Mouse (Mus musculus): Measurements from ENCODE around the gene Naif1. TPM values are rescaled to one million over a fixed set of nuclear protein-coding genes. Genes with fewer than 3 reads are reported as not detected.
"Not testable (repeated sequence)": the region's sequence is repeated elsewhere in the genome, so short reads cannot be mapped to it uniquely, and the experiment has no call there.

The Naif1 gene
- polyA plus RNA-seq, 1 experiment: 0.26 TPM

- TF ChIP-seq TAL1 (IDR thresholded peaks at IDR 0.05; ENCODE audit: low read length): no peak
- TF ChIP-seq GATA1 (IDR thresholded peaks at IDR 0.05; ENCODE audit: low read length): no peak
- Histone ChIP-seq H3K9me3 (ENCODE audit: control insufficient read depth, low read length) (peaks cover 3% of the 10 kb centered on the region; the same call in 1 of the 2 replicates), H3K4me1 (ENCODE audit: control insufficient read depth) (no peaks in the 10 kb centered on the region), H3K27me3 (ENCODE audit: control insufficient read depth) (no peaks in the 10 kb centered on the region), H3K4me3 (replicated peaks) (no peak overlapping the region), H3K36me3 (ENCODE audit: control insufficient read depth) (no peaks in the 10 kb centered on the region)
Observed at GRCm38 (mm10) chr2:32471001-32471680, 20.9 kb downstream of the Naif1 start.

DNA sequence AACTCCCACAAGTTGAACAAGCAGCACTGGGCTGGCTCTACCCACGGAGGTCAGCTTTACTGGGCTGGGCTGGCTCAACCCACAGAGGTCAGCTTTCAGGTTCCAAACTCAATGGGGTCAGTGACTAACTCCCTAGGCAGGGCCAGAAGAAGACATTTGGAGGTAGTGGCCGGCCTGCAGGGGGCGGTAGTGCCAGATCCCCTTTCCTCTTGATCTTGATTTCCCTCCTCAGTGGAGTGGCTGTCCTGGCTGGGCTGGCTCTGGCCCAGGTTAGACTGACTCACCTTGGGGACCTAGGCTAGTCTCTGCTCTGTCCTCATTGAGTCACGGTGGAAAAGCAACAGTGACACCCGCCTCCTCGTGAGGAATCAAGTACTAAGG is 21.4 kb downstream of the Naif1 start:
- Histone ChIP-seq H3K9me3 (ENCODE audit: control insufficient read depth, low read length) (peaks cover 3% of the 10 kb centered on the region; the same call in 1 of the 2 replicates), H3K4me1 (ENCODE audit: control insufficient read depth) (no peaks in the 10 kb centered on the region), H3K27me3 (ENCODE audit: control insufficient read depth) (no peaks in the 10 kb centered on the region), H3K36me3 (ENCODE audit: control insufficient read depth) (no peaks in the 10 kb centered on the region), H3K4me3 (replicated peaks) (no peak overlapping the region)
- TF ChIP-seq TAL1 (IDR thresholded peaks at IDR 0.05; ENCODE audit: low read length) (no peak), GATA1 (IDR thresholded peaks at IDR 0.05; ENCODE audit: low read length) (no peak)

DNA sequence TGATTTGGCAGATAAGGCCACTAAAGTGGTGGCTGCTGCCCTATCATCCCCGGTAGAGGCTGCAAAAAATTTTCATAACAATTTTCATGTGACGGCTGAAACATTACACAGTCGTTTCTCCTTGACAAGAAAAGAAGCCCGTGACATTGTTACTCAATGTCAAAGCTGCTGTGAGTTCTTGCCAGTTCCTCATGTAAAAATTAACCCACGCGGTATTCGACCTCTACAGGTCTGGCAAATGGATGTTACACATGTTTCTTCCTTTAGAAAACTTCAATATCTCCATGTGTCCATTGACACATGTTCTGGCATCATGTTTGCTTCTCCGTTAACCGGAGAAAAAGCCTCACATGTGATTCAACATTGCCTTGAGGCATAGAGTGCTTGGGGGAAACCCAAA is 25.1 kb downstream of the Naif1 start:
- not testable (repeated sequence) for H3K4me1 ChIP-seq (ENCODE audit: control insufficient read depth); H3K9me3 ChIP-seq (ENCODE audit: control insufficient read depth, low read length); H3K4me3 ChIP-seq (replicated peaks); H3K36me3 ChIP-seq (ENCODE audit: control insufficient read depth); H3K27me3 ChIP-seq (ENCODE audit: control insufficient read depth)

DNA sequence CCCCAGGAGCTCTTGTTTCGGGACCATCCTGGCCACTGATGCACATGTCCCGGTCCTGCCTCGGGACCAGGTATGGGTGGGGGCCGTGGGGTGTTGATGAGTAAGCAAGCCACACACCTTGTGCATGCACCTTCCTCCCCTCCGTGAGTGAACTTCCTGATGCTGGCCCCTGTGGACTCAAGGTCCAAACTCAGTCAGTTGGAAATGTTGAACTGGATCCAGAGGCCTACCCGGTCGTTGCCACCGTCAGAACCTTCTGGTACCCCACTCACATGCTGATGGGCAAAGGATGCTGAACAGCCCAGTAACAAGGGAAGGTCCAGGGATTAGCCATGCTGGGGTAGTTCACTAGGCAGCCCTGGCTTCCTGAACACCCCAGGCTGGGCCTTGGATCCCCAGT is 32.1 kb downstream of the Naif1 start:
- Histone ChIP-seq H3K27me3 (ENCODE audit: control insufficient read depth) (no peaks in the 10 kb centered on the region), H3K36me3 (ENCODE audit: control insufficient read depth) (no peaks in the 10 kb centered on the region), H3K9me3 (ENCODE audit: control insufficient read depth, low read length) (no peaks in the 10 kb centered on the region), H3K4me1 (ENCODE audit: control insufficient read depth) (peaks cover 14% of the 10 kb centered on the region), H3K4me3 (replicated peaks) (no peak overlapping the region)
- no peak for TF ChIP-seq GATA1 (IDR thresholded peaks at IDR 0.05; ENCODE audit: low read length)
- TF ChIP-seq TAL1 (IDR thresholded peaks at IDR 0.05; ENCODE audit: low read length): no peak

- no peaks in the 10 kb centered on the region for H3K36me3 ChIP-seq (ENCODE audit: control insufficient read depth)
- peaks cover 16% of the 10 kb centered on the region for H3K4me1 ChIP-seq (ENCODE audit: control insufficient read depth)
- no peak overlapping the region for H3K4me3 ChIP-seq (replicated peaks)
- H3K9me3 ChIP-seq (ENCODE audit: control insufficient read depth, low read length): no peaks in the 10 kb centered on the region
- no peaks in the 10 kb centered on the region for H3K27me3 ChIP-seq (ENCODE audit: control insufficient read depth)
- TF ChIP-seq TAL1 (IDR thresholded peaks at IDR 0.05; ENCODE audit: low read length) (no peak), GATA1 (IDR thresholded peaks at IDR 0.05; ENCODE audit: low read length) (no peak)
Observed at GRCm38 (mm10) chr2:32483179-32483875, 33.1 kb downstream of the Naif1 start.

DNA sequence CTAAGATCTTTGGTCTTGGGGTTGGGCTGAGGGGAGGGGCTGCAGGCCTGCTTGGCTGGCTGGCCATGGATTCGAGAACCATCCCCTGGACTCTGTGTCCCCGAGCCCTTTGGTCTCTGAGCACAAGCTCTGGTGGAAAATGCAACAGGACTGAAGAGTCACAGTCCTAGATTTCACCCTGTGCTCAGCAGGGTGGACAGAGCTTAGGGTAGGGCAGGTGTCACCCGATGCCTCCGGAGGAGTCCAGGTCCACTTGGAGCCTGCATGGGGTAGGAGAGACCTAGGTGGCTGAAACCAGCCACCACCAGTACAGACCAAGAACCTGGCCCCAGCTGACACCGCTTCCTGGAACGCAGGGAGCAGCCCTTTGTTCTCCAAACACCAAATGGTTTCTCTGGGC is 34.7 kb downstream of the Naif1 start:
- Histone ChIP-seq H3K27me3 (ENCODE audit: control insufficient read depth) (no peaks in the 10 kb centered on the region), H3K4me1 (ENCODE audit: control insufficient read depth) (peaks cover 16% of the 10 kb centered on the region), H3K4me3 (replicated peaks) (no peak overlapping the region), H3K36me3 (ENCODE audit: control insufficient read depth) (no peaks in the 10 kb centered on the region), H3K9me3 (ENCODE audit: control insufficient read depth, low read length) (no peaks in the 10 kb centered on the region)
- TF ChIP-seq GATA1 (IDR thresholded peaks at IDR 0.05; ENCODE audit: low read length) (no peak), TAL1 (IDR thresholded peaks at IDR 0.05; ENCODE audit: low read length) (no peak)

DNA sequence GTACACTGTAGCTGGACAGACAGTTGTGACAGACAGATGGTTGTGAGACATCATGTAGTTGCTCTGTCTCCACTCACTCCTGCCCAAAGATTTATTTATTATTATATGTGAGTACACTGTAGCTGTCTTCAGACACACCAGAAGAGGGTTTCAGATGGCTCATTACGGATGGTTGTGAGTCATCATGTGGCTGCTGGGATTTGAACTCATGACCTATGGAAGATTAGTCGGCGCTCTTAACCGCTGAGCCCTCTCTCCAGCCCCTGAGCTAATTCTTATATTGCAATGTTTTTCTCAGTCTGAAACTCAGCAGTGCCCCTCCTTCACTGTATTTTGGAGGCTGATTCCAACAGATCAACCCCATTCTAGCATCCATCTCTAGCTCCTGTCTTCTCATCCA is 35.5 kb downstream of the Naif1 start:
- peaks cover 16% of the 10 kb centered on the region for H3K4me1 ChIP-seq (ENCODE audit: control insufficient read depth)
- no peaks in the 10 kb centered on the region for H3K36me3 ChIP-seq (ENCODE audit: control insufficient read depth)
- no peak overlapping the region for H3K4me3 ChIP-seq (replicated peaks)
- H3K9me3 ChIP-seq (ENCODE audit: control insufficient read depth, low read length): no peaks in the 10 kb centered on the region
- no peaks in the 10 kb centered on the region for H3K27me3 ChIP-seq (ENCODE audit: control insufficient read depth)
- TF ChIP-seq GATA1 (IDR thresholded peaks at IDR 0.05; ENCODE audit: low read length) (no peak), TAL1 (IDR thresholded peaks at IDR 0.05; ENCODE audit: low read length) (no peak)

GRCm38 (mm10) chr2:32486155-32486554 is 35.9 kb downstream of the Naif1 start:
- Histone ChIP-seq H3K4me1 (ENCODE audit: control insufficient read depth) (peaks cover 16% of the 10 kb centered on the region), H3K27me3 (ENCODE audit: control insufficient read depth) (no peaks in the 10 kb centered on the region), H3K4me3 (replicated peaks) (no peak overlapping the region), H3K9me3 (ENCODE audit: control insufficient read depth, low read length) (no peaks in the 10 kb centered on the region), H3K36me3 (ENCODE audit: control insufficient read depth) (no peaks in the 10 kb centered on the region)
- TF ChIP-seq TAL1 (IDR thresholded peaks at IDR 0.05; ENCODE audit: low read length): no peak
- no peak for TF ChIP-seq GATA1 (IDR thresholded peaks at IDR 0.05; ENCODE audit: low read length)

GRCm38 (mm10) chr2:32487124-32487623 is 36.9 kb downstream of the Naif1 start:
- Histone ChIP-seq H3K36me3 (ENCODE audit: control insufficient read depth) (no peaks in the 10 kb centered on the region), H3K4me1 (ENCODE audit: control insufficient read depth) (peaks cover 16% of the 10 kb centered on the region), H3K27me3 (ENCODE audit: control insufficient read depth) (no peaks in the 10 kb centered on the region), H3K9me3 (ENCODE audit: control insufficient read depth, low read length) (no peaks in the 10 kb centered on the region), H3K4me3 (replicated peaks) (no peak overlapping the region)
- TF ChIP-seq GATA1 (IDR thresholded peaks at IDR 0.05; ENCODE audit: low read length): no peak
- no peak for TF ChIP-seq TAL1 (IDR thresholded peaks at IDR 0.05; ENCODE audit: low read length)
